Mouse (Mus musculus) testis, adult 2 months (tissue): ENCODE data around the gene Camta1.

ENCODE experiments used
- CTCF ChIP-seq: fragments of 200-500 bp; IDR thresholded peaks from 2 replicates; pipeline ENCODE4 v1.5.1; 2012; ENCODE audit warnings: low read depth, mild to moderate bottlenecking, inconsistent platforms, low read length, moderate library complexity; ENCODE audit not compliant: control insufficient read depth, insufficient read depth, insufficient replicate concordance
- POLR2A ChIP-seq: fragments of 200-500 bp; IDR thresholded peaks from 2 replicates; pipeline ENCODE4 v1.6.1; 2012; ENCODE audit warnings: low read depth, mild to moderate bottlenecking, inconsistent platforms, low read length, moderate library complexity; ENCODE audit not compliant: control insufficient read depth

GRCm38 (mm10) chr4:151068751-151069150 is 792.9 kb downstream of the Camta1 start:
- TF ChIP-seq POLR2A (no peak), CTCF (no peak)
